Mouse (Mus musculus): ENCODE results near the gene Tex38.

- TF ChIP-seq POLR2A (IDR thresholded peaks at IDR 0.05; ENCODE audit: low read depth, low read length) (no peak), CTCF (IDR thresholded peaks at IDR 0.05; ENCODE audit: borderline replicate concordance, insufficient read depth, low read length) (no peak)
Observed at GRCm38 (mm10) chr4:115821928-115822327, 41.1 kb upstream of the Tex38 start.

Measured in embryonic fibroblast, embryonic 13.5 days (primary cell).